ENCODE assay signal across 8 mouse cellular contexts in genomic region chr2:91455826-91456225, GRCm38 (mm10). TPM values are rescaled to one million over a fixed set of nuclear protein-coding genes. Genes with fewer than 3 reads are reported as not detected.
A peak's percentile ranks its signal among the peaks of the same experiment; 100 is the strongest.
DNase-seq lines count a peak whose midpoint lies in the region; ATAC-seq lines count a peak whose summit lies in the region.
"Had no signal": no experiment of that assay in that cellular context is flagged by ENCODE, and none has a peak within 500 bp of the region (broad histone marks: within the 10 kb centered on the region; RNA-seq: fewer than 3 reads in every experiment).

No protein-coding gene starts in this region.

- whole genome bisulfite sequencing in kidney, embryonic 14.5 days = 5% methylated on average over 4 of the region's 4 CpGs
- WGBS in midbrain, embryonic 16.5 days = under 1% methylated on average over 4 of the region's 4 CpGs

- no peak for ATAC-seq in kidney, embryonic 14.5 days (ENCODE audit: low FRiP score, low TSS enrichment)
- ATAC-seq in CD4-positive, CD25-positive, alpha-beta regulatory T cell, adult 4 months = peak; percentile 43
- peak; percentile 30 for ATAC-seq in midbrain, embryonic 16.5 days

- no peak overlapping the region for H3K4me2 ChIP-seq in kidney, embryonic 14.5 days (replicated peaks; ENCODE audit: low read depth, low read length)
- no peak overlapping the region for H3K4me2 ChIP-seq in midbrain, embryonic 16.5 days (ENCODE audit: low read length)
- H3K4me2 ChIP-seq: embryonic facial prominence, embryonic 15.5 days had no signal

- H3K27me3 ChIP-seq in kidney, embryonic 14.5 days (ENCODE audit: control insufficient read depth, insufficient read depth, low read length) = no peaks in the 10 kb centered on the region
- no peaks in the 10 kb centered on the region; the same call in 1 of the 2 replicates for H3K27me3 ChIP-seq in midbrain, embryonic 16.5 days (ENCODE audit: control insufficient read depth, insufficient read depth, low read depth, low read length)
- H3K27me3 ChIP-seq: embryonic facial prominence, embryonic 15.5 days had no signal

- no peak overlapping the region for H3K27ac ChIP-seq in kidney, embryonic 14.5 days (ENCODE audit: low read depth, low read length)
- no peak overlapping the region for H3K27ac ChIP-seq in midbrain, embryonic 16.5 days (ENCODE audit: low read length)

- no peaks in the 10 kb centered on the region for H3K36me3 ChIP-seq in kidney, embryonic 14.5 days (ENCODE audit: control insufficient read depth, insufficient read depth, low read length)
- no peaks in the 10 kb centered on the region for H3K36me3 ChIP-seq in midbrain, embryonic 16.5 days (ENCODE audit: control insufficient read depth, insufficient read depth, low read length)
- H3K36me3 ChIP-seq: embryonic facial prominence, embryonic 15.5 days had no signal

- no peak overlapping the region for H3K4me3 ChIP-seq in kidney, embryonic 14.5 days (ENCODE audit: low read length)
- no peak overlapping the region for H3K4me3 ChIP-seq in midbrain, embryonic 16.5 days (ENCODE audit: low read depth, low read length)
- H3K4me3 ChIP-seq: embryonic facial prominence, embryonic 15.5 days had no signal

- peaks cover 12% of the 10 kb centered on the region for H3K4me1 ChIP-seq in kidney, embryonic 14.5 days (ENCODE audit: control insufficient read depth, insufficient read depth, low read length)
- H3K4me1 ChIP-seq in midbrain, embryonic 16.5 days (ENCODE audit: control insufficient read depth, insufficient read depth, low read length) = peaks cover 19% of the 10 kb centered on the region

- no peak overlapping the region for H3K9ac ChIP-seq in kidney, embryonic 14.5 days (ENCODE audit: low read depth, low read length)
- H3K9ac ChIP-seq in midbrain, embryonic 16.5 days (ENCODE audit: low read depth, low read length) = no peak overlapping the region
- H3K9ac ChIP-seq: embryonic facial prominence, embryonic 15.5 days had no signal

- peak; percentile 23 for DNase-seq in kidney, adult 18-20 months
- DNase-seq in MN1 (ENCODE audit: low spot score) = peak; percentile 71
- peak; percentile 63 for DNase-seq in forelimb bud, embryonic 11.5 days (ENCODE audit: low read depth, low spot score)
- no peak for DNase-seq in spleen, postnatal 36 days (ENCODE audit: low spot score in 2 of 2)

- peaks cover 3% of the 10 kb centered on the region; the same call in 1 of the 2 replicates for H3K9me3 ChIP-seq in kidney, embryonic 14.5 days (ENCODE audit: control insufficient read depth, low read length)
- no peaks in the 10 kb centered on the region for H3K9me3 ChIP-seq in midbrain, embryonic 16.5 days (replicated peaks; ENCODE audit: control insufficient read depth, low read length, poor library complexity, severe bottlenecking)
- H3K9me3 ChIP-seq: embryonic facial prominence, embryonic 15.5 days had no signal

RNA-seq across cellular contexts. Expression of gene Lrp4, which starts 1.5 kb away (rescaled TPM):
- polyA plus RNA-seq in kidney, embryonic 14.5 days (2014; fragmentation: Nextera tagmentation; extraction: Ambion mirVana) = 6.5 and 8.0 TPM in 2 replicates
- under 1 TPM; 0.10 to 0.19 TPM for polyA plus RNA-seq in CD4-positive, CD25-positive, alpha-beta regulatory T cell, adult 4 months (2017; shearing (Covaris generic))
- polyA plus RNA-seq in midbrain, embryonic 16.5 days (2015; fragmentation: Nextera tagmentation; extraction: Ambion mirVana) = 3.6 and 5.0 TPM in 2 replicates

RNA-seq across cellular contexts. Expression of gene 1110051M20Rik, which starts 11.3 kb away (rescaled TPM):
- 65.9 and 73.3 TPM in 2 replicates for polyA plus RNA-seq in kidney, embryonic 14.5 days (2014; fragmentation: Nextera tagmentation; extraction: Ambion mirVana)
- 10 to 100 TPM; 40.3 to 55.7 TPM for polyA plus RNA-seq in CD4-positive, CD25-positive, alpha-beta regulatory T cell, adult 4 months (2017; shearing (Covaris generic))
- 173 and 178 TPM in 2 replicates for polyA plus RNA-seq in midbrain, embryonic 16.5 days (2015; fragmentation: Nextera tagmentation; extraction: Ambion mirVana)

Comparison
In these comparisons a context has a peak if more than half of its experiments do, and no peak if none do; other contexts are left out.
1. DNase-seq: peak in kidney, adult 18-20 months (single experiment), MN1 (single experiment) and forelimb bud, embryonic 11.5 days (single experiment); none in spleen, postnatal 36 days (0 of 2).